Mouse (Mus musculus): Measurements from ENCODE around the gene Lysmd2.

DNA sequence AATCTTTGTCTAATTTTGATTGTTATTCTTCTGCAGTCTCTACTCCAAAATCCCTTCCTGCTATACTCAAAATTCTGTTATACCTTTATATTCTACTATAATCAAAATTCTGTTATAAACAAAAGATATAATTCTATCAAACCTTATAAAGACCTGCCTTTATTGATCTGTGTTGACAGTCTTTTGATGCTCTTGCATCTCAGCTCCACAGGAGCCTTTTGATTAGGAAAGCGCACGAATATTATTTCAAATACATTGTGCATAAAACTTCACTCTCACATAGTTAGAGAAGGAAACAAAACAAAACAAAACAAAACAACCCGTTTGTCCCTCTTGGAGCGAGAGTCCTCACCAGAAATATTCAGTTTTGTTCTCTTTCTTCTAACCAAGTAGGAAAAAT, 58.8 kb downstream of the Lysmd2 start:
- no peak for TF ChIP-seq CTCF (IDR thresholded peaks at IDR 0.05; ENCODE audit: borderline replicate concordance, insufficient read depth, low read depth, low read length)
- TF ChIP-seq POLR2A (IDR thresholded peaks at IDR 0.05; ENCODE audit: borderline replicate concordance, insufficient read depth, low read length) = no peak

All from cerebellum, adult 2 months (tissue).